Mouse (Mus musculus) bone marrow macrophage, adult 2 months (primary cell): Measurements from ENCODE around the gene Trdn.

Experiments
- CTCF ChIP-seq: IDR thresholded peaks from 2 replicates; pipeline ENCODE4 v1.5.1; 2012; ENCODE audit warnings: low read depth, mild to moderate bottlenecking, low read length, moderate library complexity
- POLR2A ChIP-seq: IDR thresholded peaks from 2 replicates; pipeline ENCODE4 v1.6.1; 2012; ENCODE audit warnings: mild to moderate bottlenecking, low read depth, low read length, borderline replicate concordance

DNA sequence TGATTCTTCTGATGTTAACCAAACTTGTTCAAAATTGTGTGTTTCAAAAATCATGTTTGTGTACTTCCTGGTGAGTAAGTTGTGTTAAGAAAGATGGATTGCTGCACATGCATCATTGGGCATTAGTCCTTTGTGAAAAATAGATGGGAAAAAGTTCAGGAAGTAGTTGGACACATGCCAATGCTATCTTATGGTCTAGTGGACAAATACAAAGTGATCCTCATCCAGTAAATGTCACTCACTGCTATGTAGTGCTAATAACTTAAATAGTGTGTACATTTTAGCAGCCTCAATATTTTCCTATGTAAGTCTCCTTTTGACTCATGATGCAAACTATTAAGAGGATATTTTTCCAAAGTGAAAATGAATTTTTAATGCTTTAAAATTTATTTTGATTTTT is 27.6 kb downstream of the Trdn start:
- no peak for TF ChIP-seq POLR2A
- no peak for TF ChIP-seq CTCF
